Mouse (Mus musculus): ENCODE data around the gene Fam102a. TPM values are rescaled to one million over a fixed set of nuclear protein-coding genes. Genes with fewer than 3 reads are reported as not detected.

Fam102a gene
- total RNA-seq, 2 experiments from 2014 or later = 7.8 to 9.2 TPM

- no peak for DNase-seq (ENCODE audit: low spot score)
- intact Hi-C loops (cut with DNase I) = no loop called here
These were observed 4.4 kb downstream of the Fam102a start for GRCm38 (mm10) chr2:32539452-32539981.

- DNase-seq (ENCODE audit: low spot score) = no peak
- intact Hi-C loops (cut with DNase I) = no loop called here
These were observed 6.3 kb downstream of the Fam102a start for GRCm38 (mm10) chr2:32541333-32541908.

DNA sequence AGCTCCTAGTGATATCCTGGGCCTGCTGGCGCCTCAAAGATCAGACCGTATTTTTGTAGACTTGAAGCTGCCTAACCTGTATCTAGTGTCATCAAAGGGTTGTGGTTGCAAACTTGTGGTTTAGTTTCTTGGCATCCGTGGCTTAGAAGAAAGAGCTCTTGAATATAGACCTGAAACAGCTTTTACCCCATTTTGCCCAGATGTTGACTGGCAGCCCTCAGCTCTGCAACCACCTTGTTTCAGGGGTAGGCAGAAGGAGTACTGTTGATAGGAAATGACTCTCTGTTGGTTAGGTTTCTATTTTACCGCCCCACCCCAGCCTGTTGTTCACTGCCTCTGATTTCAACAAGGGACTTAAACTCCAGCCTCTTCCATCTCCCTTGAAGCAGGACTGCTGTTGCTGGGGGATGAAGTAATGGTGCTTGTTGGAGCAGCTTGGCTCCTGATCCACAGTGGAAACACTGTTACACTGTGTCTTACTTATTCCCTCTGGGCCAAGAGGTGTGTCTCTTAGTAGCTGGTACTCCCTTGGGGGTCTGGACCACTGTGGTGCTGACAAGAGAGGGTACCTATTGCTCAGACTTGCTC is 6.9 kb downstream of the Fam102a start:
- DNase-seq (ENCODE audit: low spot score) = no peak
- intact Hi-C loops (cut with DNase I) = no loop called here

GRCm38 (mm10) chr2:32543031-32543449 is 7.9 kb downstream of the Fam102a start:
- intact Hi-C loops (cut with DNase I) = no loop called here

DNA sequence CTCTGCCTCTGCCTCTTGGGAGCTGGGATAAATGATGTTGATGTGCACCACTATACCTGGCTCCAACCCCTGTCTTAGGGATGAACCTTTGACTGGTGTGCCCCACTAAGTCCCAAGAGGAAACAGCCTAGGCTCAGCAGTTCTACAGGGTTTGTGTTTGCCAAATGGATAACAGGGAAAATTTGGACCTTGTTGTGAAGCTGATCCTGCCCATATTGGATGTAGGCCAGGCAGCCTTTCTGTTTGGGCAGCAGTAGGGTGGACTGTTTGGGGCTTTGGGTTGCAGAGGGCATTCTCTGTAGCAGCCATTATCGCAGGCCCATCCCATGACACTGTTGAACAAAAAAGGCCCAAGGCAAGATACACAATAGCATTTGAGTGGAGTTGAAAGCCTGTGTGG is 11.8 kb downstream of the Fam102a start:
- intact Hi-C loops (cut with DNase I) = no loop called here

More at GRCm38 (mm10) chr2:32543031-32543449, 7.9 kb downstream of the Fam102a start:
- no peak for DNase-seq (ENCODE audit: low spot score)

GRCm38 (mm10) chr2:32547380-32547779 is 12.2 kb downstream of the Fam102a start:
- intact Hi-C loops (cut with DNase I) = no loop called here
- DNase-seq (ENCODE audit: low spot score) = no peak

More for the DNA sequence above, 11.8 kb downstream of the Fam102a start:
- no peak for DNase-seq (ENCODE audit: low spot score)

- no peak for DNase-seq (ENCODE audit: low spot score)
- intact Hi-C loops (cut with DNase I) = no loop called here
These were observed 13.0 kb downstream of the Fam102a start for GRCm38 (mm10) chr2:32547964-32548739.

DNA sequence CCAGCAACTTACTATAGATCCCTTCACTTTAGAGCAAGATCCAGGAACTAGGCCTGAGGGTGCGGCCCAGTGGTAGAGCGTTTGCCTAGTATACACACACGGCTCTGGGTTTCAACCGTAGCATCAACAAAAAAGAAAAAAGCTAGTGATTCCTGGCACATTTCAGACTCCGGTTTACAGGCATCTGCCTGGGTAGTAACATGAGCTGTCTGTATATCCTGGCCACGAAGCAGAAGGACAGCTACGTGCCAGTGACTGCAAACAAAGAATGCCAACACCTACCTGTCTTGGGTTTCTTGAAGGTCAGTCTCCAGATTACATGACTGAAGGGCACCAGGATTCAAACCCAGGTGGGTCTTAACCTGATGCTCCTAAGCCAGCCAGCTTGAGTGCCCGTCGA is 14.0 kb downstream of the Fam102a start:
- DNase-seq (ENCODE audit: low spot score) = no peak
- intact Hi-C loops (cut with DNase I) = no loop called here

DNA sequence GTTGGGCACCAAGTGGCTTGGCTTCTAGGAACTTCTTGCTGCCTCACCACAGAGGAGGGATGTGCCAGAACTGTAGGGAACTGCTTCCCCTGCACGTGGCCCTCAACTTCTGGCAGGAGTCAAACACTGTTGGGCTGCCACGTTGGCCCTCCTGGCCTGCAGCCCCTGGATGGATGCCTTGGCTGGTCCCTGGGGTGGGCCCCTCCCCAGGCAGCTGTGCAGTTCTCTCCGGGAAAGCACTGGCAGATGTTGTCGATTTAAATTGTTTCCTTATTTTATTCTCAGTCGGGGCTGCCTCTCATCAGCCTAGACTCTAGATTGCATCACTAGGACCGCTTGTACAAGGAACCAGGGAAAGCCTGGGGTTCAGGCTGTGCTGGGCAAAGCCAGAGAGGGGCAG is 14.6 kb downstream of the Fam102a start:
- peak; percentile 81 for DNase-seq (ENCODE audit: low spot score)
- intact Hi-C loops (cut with DNase I) = no loop called here

GRCm38 (mm10) chr2:32551236-32551635 is 16.1 kb downstream of the Fam102a start:
- no peak for DNase-seq (ENCODE audit: low spot score)
- intact Hi-C loops (cut with DNase I) = no loop called here

- no peak for DNase-seq (ENCODE audit: low spot score)
- intact Hi-C loops (cut with DNase I) = no loop called here
These were observed 18.5 kb downstream of the Fam102a start for GRCm38 (mm10) chr2:32553592-32554148.

GRCm38 (mm10) chr2:32555484-32555883 is 20.4 kb downstream of the Fam102a start:
- intact Hi-C loops (cut with DNase I) = no loop called here
- no peak for DNase-seq (ENCODE audit: low spot score)

DNA sequence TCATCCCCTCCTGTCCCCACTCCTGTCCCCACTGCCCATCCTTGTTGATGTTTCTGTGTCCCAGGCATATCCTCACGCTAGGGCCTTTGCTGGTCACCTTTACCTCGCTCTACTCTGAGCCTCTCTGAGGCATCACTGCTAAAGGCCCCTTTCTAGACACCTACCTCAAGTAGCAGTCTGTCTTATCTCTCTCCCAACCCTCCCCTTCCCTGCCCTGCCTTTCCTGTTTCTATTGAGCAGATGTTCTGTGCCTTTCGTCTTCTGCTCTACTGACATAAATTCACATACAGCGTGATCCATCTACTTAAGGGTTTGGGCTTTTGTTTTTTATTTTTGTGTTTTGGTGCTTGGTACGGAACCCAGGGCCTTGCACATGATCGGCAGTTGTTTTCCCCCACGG is 20.9 kb downstream of the Fam102a start:
- intact Hi-C loops (cut with DNase I) = no loop called here
- DNase-seq (ENCODE audit: low spot score) = no peak

- intact Hi-C loops (cut with DNase I) = no loop called here
- no peak for DNase-seq (ENCODE audit: low spot score)
These were observed 24.4 kb downstream of the Fam102a start for GRCm38 (mm10) chr2:32559570-32559969.

- no peak for DNase-seq (ENCODE audit: low spot score)
- intact Hi-C loops (cut with DNase I) = loop anchor here (1.0 to 5.0 kb wide), 4 partner anchors 28 to 162 kb away; no protein-coding TSS in a partner anchor
These were observed 31.5 kb downstream of the Fam102a start for GRCm38 (mm10) chr2:32566536-32567063.

DNA sequence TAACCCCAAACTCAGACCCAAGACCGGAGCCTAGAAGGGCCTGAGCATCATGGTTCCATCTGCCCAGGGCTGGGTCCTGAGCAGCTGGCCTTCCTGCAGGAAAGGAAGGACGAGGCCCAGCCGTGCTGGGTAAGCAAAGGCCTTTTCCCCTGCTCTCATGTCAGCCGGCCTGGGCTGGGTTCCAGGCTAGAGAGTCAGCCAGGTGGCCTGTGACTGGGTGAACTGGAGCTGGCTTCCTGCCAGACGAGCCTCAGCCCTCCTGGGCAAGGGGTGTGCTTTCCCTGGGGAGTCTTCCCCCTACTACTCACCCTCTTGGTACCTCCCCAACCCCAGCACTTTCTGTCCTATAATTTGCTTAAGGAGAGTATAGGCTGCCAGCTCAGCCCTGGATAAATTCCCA is 33.0 kb downstream of the Fam102a start:
- intact Hi-C loops (cut with DNase I) = loop anchor here (5.0 kb wide), 1 partner anchor 146 kb away; no protein-coding TSS in a partner anchor
- no peak for DNase-seq (ENCODE audit: low spot score)

- no peak for DNase-seq (ENCODE audit: low spot score)
- intact Hi-C loops (cut with DNase I) = loop anchor here (5.0 kb wide), 1 partner anchor 147 kb away; no protein-coding TSS in a partner anchor
These were observed 33.8 kb downstream of the Fam102a start for GRCm38 (mm10) chr2:32568941-32569340.

DNA sequence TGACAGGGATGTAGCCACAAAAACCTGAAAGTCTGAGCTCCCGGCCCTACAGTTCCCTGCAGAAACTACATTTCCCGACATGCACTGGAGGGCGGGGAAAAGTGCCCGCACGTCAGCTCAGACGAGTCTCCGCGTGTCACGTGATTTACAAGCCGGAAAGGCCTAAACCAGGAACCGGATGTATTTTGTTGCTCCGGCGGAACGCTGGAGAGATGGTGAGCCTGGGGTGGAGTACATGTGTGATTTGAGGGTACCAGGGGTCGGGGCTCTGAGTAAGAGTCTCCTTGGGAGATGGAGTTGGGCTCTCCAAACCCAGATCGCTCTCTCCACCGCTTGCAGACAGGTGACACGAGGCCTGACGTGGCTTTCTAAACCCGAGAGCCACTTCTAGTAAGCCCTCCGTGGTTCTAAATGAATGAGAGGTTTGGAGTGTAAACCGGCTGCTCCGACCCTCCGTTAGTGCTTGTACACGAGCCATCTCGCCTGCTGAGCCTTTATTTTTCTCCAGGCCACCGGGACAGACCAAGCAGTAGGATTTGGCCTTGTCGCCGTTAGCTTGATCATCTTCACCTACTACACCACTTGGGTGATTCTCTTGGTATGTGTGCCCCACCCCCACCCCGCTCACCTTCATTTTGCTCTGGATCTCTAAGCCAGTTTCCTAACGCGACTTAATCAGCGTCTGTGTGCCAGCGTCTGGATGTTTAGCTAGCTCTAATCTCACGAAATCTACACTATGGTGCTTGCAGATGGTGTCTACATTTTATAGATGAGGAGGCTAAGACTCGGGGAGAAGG is 35.8 kb downstream of the Fam102a start, which contains the start of gene Dpm2:
TSS of gene Dpm2 (plus strand) at position 161 of the 797 bp plus-strand sequence.
- DNase-seq (ENCODE audit: low spot score) = peak; percentile 82
- intact Hi-C loops (cut with DNase I) = no loop called here

- intact Hi-C loops (cut with DNase I) = no loop called here
- DNase-seq (ENCODE audit: low spot score) = no peak
These were observed 37.1 kb downstream of the Fam102a start for GRCm38 (mm10) chr2:32572196-32572595.
